Mouse (Mus musculus): Measurements from ENCODE around the gene Celf2. TPM values are rescaled to one million over a fixed set of nuclear protein-coding genes. Genes with fewer than 3 reads are reported as not detected.
"Not testable (repeated sequence)": the region's sequence is repeated elsewhere in the genome, so short reads cannot be mapped to it uniquely, and the experiment has no call there.

The Celf2 gene
- polyA plus RNA-seq, 1 experiment from 2014 or later: 25.2 TPM

DNA sequence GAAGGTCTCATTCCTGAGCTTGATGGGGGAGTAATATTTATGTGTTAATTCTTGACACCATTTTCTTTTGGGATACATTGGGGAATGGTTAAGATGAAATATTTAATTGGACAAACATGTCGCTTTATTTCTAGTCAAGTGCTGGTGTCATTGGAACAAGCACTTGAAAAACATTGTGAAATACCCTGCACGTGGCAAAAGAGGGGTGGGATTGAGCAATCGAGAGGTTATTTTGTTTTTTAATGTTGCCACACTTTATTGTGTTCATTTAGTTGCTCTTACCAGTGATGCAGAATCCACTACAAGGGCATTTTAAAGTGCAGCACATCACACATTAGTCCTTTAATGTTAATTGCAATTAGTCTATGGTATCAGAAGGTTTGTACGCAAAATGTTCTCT is 242.2 kb downstream of the Celf2 start:
- ChIA-PET CTCF (no interaction called here), POLR2A (no interaction called here)
- H3K27me3 ChIP-seq: no peaks in the 10 kb centered on the region
- DNase-seq (ENCODE audit: low read depth, low spot score): no peak
- in situ Hi-C loops (cut with MboI; ENCODE audit: low pct_unique_long_range_greater_than_20kb): no loop called here
- no peak for ATAC-seq
- TF ChIP-seq CTCF (IDR thresholded peaks at IDR 0.05): no peak

DNA sequence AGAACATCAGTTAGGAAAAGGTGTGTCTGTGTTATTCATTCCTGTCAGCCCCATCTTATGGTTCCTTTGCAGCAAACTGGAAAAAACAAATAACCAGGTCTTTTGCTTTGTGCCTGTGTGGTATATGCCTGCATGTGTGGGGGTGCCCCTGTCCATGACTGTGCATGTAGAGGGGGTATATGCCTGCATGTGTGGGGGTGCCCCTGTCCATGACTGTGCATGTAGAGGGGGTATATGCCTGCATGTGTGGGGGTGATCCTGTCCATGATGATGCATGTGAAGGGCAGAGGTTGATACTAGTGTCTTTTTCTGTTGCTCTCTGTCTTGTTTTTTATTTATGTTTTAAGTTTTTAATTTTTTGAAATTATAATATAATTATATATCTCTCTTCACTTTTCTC is 246.7 kb downstream of the Celf2 start:
- H3K27me3 ChIP-seq; POLR2A ChIA-PET; CTCF ChIA-PET; DNase-seq (ENCODE audit: low read depth, low spot score); in situ Hi-C loops (cut with MboI; ENCODE audit: low pct_unique_long_range_greater_than_20kb); ATAC-seq: not testable (repeated sequence)

DNA sequence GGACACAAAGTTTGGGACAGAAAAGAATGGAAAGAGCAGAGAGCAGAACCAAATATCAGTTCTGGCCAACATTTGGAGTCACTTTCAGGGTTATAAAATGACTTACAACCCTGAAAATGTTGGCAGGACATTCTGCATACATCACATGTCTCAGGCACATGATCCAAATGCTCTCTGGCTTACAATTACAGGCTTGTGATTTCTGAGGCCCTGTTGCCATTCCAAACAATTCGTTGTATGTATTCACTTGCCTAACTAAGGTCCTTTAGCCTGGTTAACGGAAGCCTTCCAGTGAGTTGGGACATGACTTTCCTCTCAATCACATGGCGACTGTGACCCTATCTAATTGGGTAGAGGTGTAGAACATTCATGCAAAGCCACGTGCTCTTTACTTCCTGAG is 249.2 kb downstream of the Celf2 start:
- H3K27me3 ChIP-seq: no peaks in the 10 kb centered on the region
- ChIA-PET CTCF (interaction anchor here (1.4 kb wide), 1 partner anchor 9 kb away, joined by 3 read pairs; no protein-coding TSS in a partner anchor), POLR2A (no interaction called here)
- no peak for TF ChIP-seq CTCF (IDR thresholded peaks at IDR 0.05)
- no peak for ATAC-seq
- no peak for DNase-seq (ENCODE audit: low read depth, low spot score)
- in situ Hi-C loops (cut with MboI; ENCODE audit: low pct_unique_long_range_greater_than_20kb): no loop called here

DNA sequence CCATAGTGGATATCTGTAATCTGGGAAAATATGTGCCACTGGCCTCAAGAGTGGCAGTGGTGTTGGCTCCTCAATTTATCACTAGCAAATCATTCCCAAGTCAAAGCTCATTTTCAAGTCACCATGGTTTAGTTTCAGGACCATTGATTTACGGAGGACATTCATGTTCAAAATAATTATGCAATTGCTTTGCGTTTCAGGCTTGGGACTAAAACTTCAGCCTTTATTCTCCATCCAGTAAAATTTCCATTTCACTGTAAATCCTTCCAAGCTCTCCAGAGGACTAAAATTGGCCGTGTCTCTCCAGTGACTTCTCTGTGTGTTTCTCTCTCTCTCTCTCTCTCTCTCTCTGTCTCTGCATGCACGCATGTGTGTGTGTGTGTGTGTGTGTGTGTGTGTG is 249.7 kb downstream of the Celf2 start:
- in situ Hi-C loops (cut with MboI; ENCODE audit: low pct_unique_long_range_greater_than_20kb): no loop called here
- no peak for TF ChIP-seq CTCF (IDR thresholded peaks at IDR 0.05)
- DNase-seq (ENCODE audit: low read depth, low spot score) (no peak), ATAC-seq (no peak)
- ChIA-PET POLR2A (interaction anchor here (0.6 kb wide), 2 partner anchors 127 to 358 kb away, joined by 3 read pairs; no protein-coding TSS in a partner anchor), CTCF (interaction anchor here (1.0 to 1.4 kb wide), 2 partner anchors 8 to 14 kb away, joined by 3 read pairs; no protein-coding TSS in a partner anchor)
- H3K27me3 ChIP-seq: no peaks in the 10 kb centered on the region

- no peak for DNase-seq (ENCODE audit: low read depth, low spot score)
- no peak for ATAC-seq
- ChIA-PET CTCF (no interaction called here), POLR2A (interaction anchor here (0.7 kb wide), 1 partner anchor 1383 kb away, joined by 3 read pairs; no protein-coding TSS in a partner anchor)
- no peak for TF ChIP-seq CTCF (IDR thresholded peaks at IDR 0.05)
- H3K27me3 ChIP-seq: no peaks in the 10 kb centered on the region
- in situ Hi-C loops (cut with MboI; ENCODE audit: low pct_unique_long_range_greater_than_20kb): no loop called here
These were observed 253.3 kb downstream of the Celf2 start for GRCm38 (mm10) chr2:7256023-7256422.

GRCm38 (mm10) chr2:7255386-7255785 is 254.0 kb downstream of the Celf2 start:
- no peaks in the 10 kb centered on the region for H3K27me3 ChIP-seq
- ChIA-PET CTCF (no interaction called here), POLR2A (no interaction called here)
- ATAC-seq: no peak
- no peak for DNase-seq (ENCODE audit: low read depth, low spot score)
- in situ Hi-C loops (cut with MboI; ENCODE audit: low pct_unique_long_range_greater_than_20kb): no loop called here
- no peak for TF ChIP-seq CTCF (IDR thresholded peaks at IDR 0.05)

DNA sequence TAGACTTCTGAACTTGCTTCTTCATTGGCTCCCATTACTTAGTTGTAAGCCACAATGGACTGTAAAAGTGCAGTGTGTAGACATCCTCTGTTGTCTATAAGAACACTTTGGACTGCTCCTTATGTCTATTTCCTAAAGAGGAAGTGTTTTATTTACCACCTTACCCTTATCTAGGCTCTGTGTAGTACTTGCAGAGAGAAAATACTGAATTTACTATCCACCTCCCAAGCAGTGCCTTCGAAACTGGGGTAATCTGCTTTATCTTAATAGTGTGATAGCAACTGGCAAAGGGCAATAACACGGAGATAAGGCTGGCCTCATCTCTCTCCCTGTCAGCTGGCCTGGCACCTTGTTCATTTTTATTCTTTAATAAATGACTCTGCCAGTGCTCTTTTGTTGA is 259.0 kb downstream of the Celf2 start:
- H3K27me3 ChIP-seq: no peaks in the 10 kb centered on the region
- no peak for TF ChIP-seq CTCF (IDR thresholded peaks at IDR 0.05)
- in situ Hi-C loops (cut with MboI; ENCODE audit: low pct_unique_long_range_greater_than_20kb): no loop called here
- ChIA-PET POLR2A (no interaction called here), CTCF (no interaction called here)
- DNase-seq (ENCODE audit: low read depth, low spot score) (no peak), ATAC-seq (no peak)

- ATAC-seq: no peak
- no peak for TF ChIP-seq CTCF (IDR thresholded peaks at IDR 0.05)
- H3K27me3 ChIP-seq: no peaks in the 10 kb centered on the region
- no peak for DNase-seq (ENCODE audit: low read depth, low spot score)
- in situ Hi-C loops (cut with MboI; ENCODE audit: low pct_unique_long_range_greater_than_20kb): no loop called here
- CTCF ChIA-PET: no interaction called here
- POLR2A ChIA-PET: interaction anchor here (0.6 kb wide), 1 partner anchor 157 kb away, joined by 3 read pairs; no protein-coding TSS in a partner anchor
These were observed 260.4 kb downstream of the Celf2 start for GRCm38 (mm10) chr2:7249002-7249401.

GRCm38 (mm10) chr2:7245958-7246774 is 263.2 kb downstream of the Celf2 start:
- TF ChIP-seq CTCF (IDR thresholded peaks at IDR 0.05): no peak
- ChIA-PET CTCF (interaction anchor here (1.3 kb wide), 1 partner anchor 13 kb away, joined by 3 read pairs; no protein-coding TSS in a partner anchor), POLR2A (no interaction called here)
- in situ Hi-C loops (cut with MboI; ENCODE audit: low pct_unique_long_range_greater_than_20kb): no loop called here
- ATAC-seq (no peak), DNase-seq (ENCODE audit: low read depth, low spot score) (peak; percentile 55)
- no peaks in the 10 kb centered on the region for H3K27me3 ChIP-seq

DNA sequence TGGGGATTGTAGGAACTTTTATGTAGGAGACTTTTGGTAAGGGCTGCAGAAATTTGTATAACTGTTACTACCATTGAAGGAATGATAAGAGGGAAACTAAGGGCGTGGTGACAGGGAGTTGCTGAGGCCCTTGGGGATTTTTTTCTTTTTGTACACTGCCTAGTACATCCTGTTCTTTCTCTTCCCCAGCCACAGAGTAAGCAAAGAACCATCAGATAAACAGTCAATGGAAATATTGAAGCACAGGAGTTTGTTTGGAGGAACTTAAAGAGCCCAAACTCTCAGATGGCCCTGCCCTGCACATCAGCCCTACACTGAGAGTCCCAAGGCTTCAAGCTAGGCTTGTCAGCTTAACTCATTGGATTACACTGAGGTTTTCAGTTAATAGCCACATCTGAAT is 267.2 kb downstream of the Celf2 start:
- DNase-seq (ENCODE audit: low read depth, low spot score) (no peak), ATAC-seq (no peak)
- ChIA-PET POLR2A (no interaction called here), CTCF (no interaction called here)
- H3K27me3 ChIP-seq: no peaks in the 10 kb centered on the region
- in situ Hi-C loops (cut with MboI; ENCODE audit: low pct_unique_long_range_greater_than_20kb): no loop called here
- no peak for TF ChIP-seq CTCF (IDR thresholded peaks at IDR 0.05)

DNA sequence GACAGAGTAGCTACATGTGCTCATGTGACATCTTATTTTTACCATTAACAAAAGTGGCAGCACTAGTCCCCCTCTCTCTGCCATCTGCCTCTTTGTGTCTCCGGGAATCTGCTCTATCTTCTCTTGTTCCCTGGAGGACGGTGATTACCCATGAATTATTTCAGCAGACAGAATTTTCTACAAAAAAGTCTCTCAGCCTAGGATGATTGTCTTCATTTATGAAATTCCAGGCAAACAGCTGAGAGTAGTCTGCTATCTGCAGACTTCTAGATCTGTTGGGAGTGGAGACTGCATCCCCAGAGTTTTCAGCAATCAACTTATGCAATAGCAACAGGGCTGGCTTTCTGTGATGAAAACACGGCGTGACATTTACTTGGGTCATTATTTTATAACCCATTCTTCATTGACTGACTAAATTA is 267.8 kb downstream of the Celf2 start:
- no peak for TF ChIP-seq CTCF (IDR thresholded peaks at IDR 0.05)

More for the DNA sequence above, 267.8 kb downstream of the Celf2 start:
- in situ Hi-C loops (cut with MboI; ENCODE audit: low pct_unique_long_range_greater_than_20kb): no loop called here
- DNase-seq (ENCODE audit: low read depth, low spot score) (no peak), ATAC-seq (no peak)
- no peaks in the 10 kb centered on the region for H3K27me3 ChIP-seq
- POLR2A ChIA-PET: no interaction called here
- CTCF ChIA-PET: no interaction called here

Measured in Patski (cell line).